Mouse (Mus musculus) CH12.LX (cell line): ENCODE data around the gene Lman1l. TPM values are rescaled to one million over a fixed set of nuclear protein-coding genes. Genes with fewer than 3 reads are reported as not detected.

Source experiments
- DNase-seq: peaks from one replicate; pipeline ENCODE4 v3.0.0-alpha.2; 2013; ENCODE audit errors: extremely low read depth
- H3K27ac ChIP-seq: 2 replicates; pipeline ENCODE4 v1.5.1; 2012; ENCODE audit warnings: low read depth, mild to moderate bottlenecking, control low read depth, moderate library complexity; ENCODE audit not compliant: insufficient read depth
- H3K27me3 ChIP-seq: replicated peaks from 2 replicates; pipeline ENCODE3; 2012; ENCODE audit warnings: inconsistent platforms
- H3K36me3 ChIP-seq, 2 experiments: replicated peaks in 1 of 2; 2 replicates each; pipeline versions ENCODE3 to v1.6.1; 2012; ENCODE audit warnings: inconsistent platforms in 1 of 2, low read length in 1 of 2, mild to moderate bottlenecking in 1 of 2, mixed read lengths in 1 of 2, moderate library complexity in 1 of 2; ENCODE audit not compliant: control insufficient read depth in 1 of 2, insufficient read depth in 1 of 2
- H3K4me1 ChIP-seq, 2 experiments: 2 replicates each; pipeline ENCODE4 v1.6.1; 2012; ENCODE audit warnings: inconsistent platforms in 1 of 2, moderate library complexity in 1 of 2; ENCODE audit not compliant: insufficient read depth in 2 of 2, control insufficient read depth in 1 of 2
- H3K4me2 ChIP-seq: 2 replicates; pipeline ENCODE4 v1.6.1; 2012; ENCODE audit warnings: low read depth, mild to moderate bottlenecking, control low read depth; ENCODE audit not compliant: poor library complexity, insufficient read depth, severe bottlenecking
- H3K4me3 ChIP-seq, 3 experiments: fragments of 150-350 bp in 1 of 3; sonication (generic) in 1 of 3; replicated peaks in 1 of 3; 2 replicates each; pipeline versions ENCODE3 to v1.5.1; 2011 to 2012; ENCODE audit warnings: low read depth in 2 of 3, low read length in 2 of 3, mild to moderate bottlenecking in 2 of 3, moderate library complexity in 2 of 3, control low read depth in 1 of 3, improper control_type of control experiment in 1 of 3, inconsistent platforms in 1 of 3, mixed read lengths in 1 of 3; ENCODE audit not compliant: poor library complexity in 1 of 3
- H3K79me2 ChIP-seq: replicated peaks from 2 replicates; pipeline ENCODE4 v1.6.1; 2012; ENCODE audit warnings: mild to moderate bottlenecking, moderate library complexity; ENCODE audit not compliant: control insufficient read depth, poor library complexity, insufficient read depth, severe bottlenecking; ENCODE audit errors: extremely low read depth
- H3K9ac ChIP-seq: 2 replicates; pipeline ENCODE4 v1.6.1; 2012; ENCODE audit warnings: low read depth, mild to moderate bottlenecking, control low read depth, moderate library complexity; ENCODE audit not compliant: insufficient read depth
- H3K9me3 ChIP-seq: replicated peaks from 2 replicates; pipeline ENCODE3; 2012; ENCODE audit warnings: low read length, inconsistent platforms, mixed read lengths
- BHLHE40 ChIP-seq: IDR thresholded peaks from 2 replicates; pipeline ENCODE4 v1.6.1; 2011; ENCODE audit warnings: mild to moderate bottlenecking, low read depth, low read length, improper control_type of control experiment
- CHD1 ChIP-seq: IDR thresholded peaks from 2 replicates; pipeline ENCODE4 v1.6.1; 2012; ENCODE audit warnings: low read depth, low read length, improper control_type of control experiment, inconsistent platforms
- CHD2 ChIP-seq: IDR thresholded peaks from 2 replicates; pipeline ENCODE4 v1.6.1; 2011; ENCODE audit warnings: low read length, improper control_type of control experiment
- CTCF ChIP-seq, 2 experiments: IDR thresholded peaks in 1 of 2; conservative IDR thresholded peaks in 1 of 2; 2 replicates each; pipeline ENCODE4 v1.5.1; 2011 to 2012; ENCODE audit warnings: low read depth in 2 of 2, low read length in 2 of 2, improper control_type of control experiment in 1 of 2, inconsistent platforms in 1 of 2, mild to moderate bottlenecking in 1 of 2, moderate library complexity in 1 of 2
- E2F4 ChIP-seq: IDR thresholded peaks from 2 replicates; pipeline ENCODE4 v1.6.1; 2011; ENCODE audit warnings: low read depth, low read length, improper control_type of control experiment; ENCODE audit not compliant: insufficient replicate concordance
- ELF1 ChIP-seq: IDR thresholded peaks from 2 replicates; pipeline ENCODE4 v1.6.1; 2014; ENCODE audit warnings: low read depth, mild to moderate bottlenecking, inconsistent platforms, low read length, improper control_type of control experiment
- EP300 ChIP-seq: IDR thresholded peaks from 2 replicates; pipeline ENCODE4 v1.6.1; 2011; ENCODE audit warnings: low read length, improper control_type of control experiment
- ETS1 ChIP-seq: conservative IDR thresholded peaks from 2 replicates; pipeline ENCODE4 v1.6.1; 2012; ENCODE audit warnings: low read depth, mild to moderate bottlenecking, inconsistent platforms, low read length, improper control_type of control experiment, moderate library complexity
- GABPA ChIP-seq: IDR thresholded peaks from 2 replicates; pipeline ENCODE4 v1.6.1; 2012; ENCODE audit warnings: low read depth, low read length, improper control_type of control experiment, inconsistent platforms; ENCODE audit not compliant: insufficient replicate concordance
- HCFC1 ChIP-seq: IDR thresholded peaks from 2 replicates; pipeline ENCODE4 v1.6.1; 2012; ENCODE audit warnings: low read depth, mild to moderate bottlenecking, inconsistent platforms, low read length, improper control_type of control experiment
- IRF4 ChIP-seq: IDR thresholded peaks from 2 replicates; pipeline ENCODE4 v1.6.1; 2014; ENCODE audit warnings: low read depth, mild to moderate bottlenecking, inconsistent platforms, low read length, improper control_type of control experiment
- JUN ChIP-seq: IDR thresholded peaks from 2 replicates; pipeline ENCODE4 v1.6.1; 2011; ENCODE audit warnings: low read depth, mild to moderate bottlenecking, low read length, improper control_type of control experiment, moderate library complexity; ENCODE audit not compliant: insufficient read depth
- JUND ChIP-seq: conservative IDR thresholded peaks from 2 replicates; pipeline ENCODE4 v1.6.1; 2011; ENCODE audit warnings: low read depth, low read length, improper control_type of control experiment
- KAT2A ChIP-seq: IDR thresholded peaks from 2 replicates; pipeline ENCODE4 v1.6.1; 2012; ENCODE audit warnings: low read length, improper control_type of control experiment, inconsistent platforms; ENCODE audit not compliant: insufficient replicate concordance
- MAFK ChIP-seq: IDR thresholded peaks from 2 replicates; pipeline ENCODE4 v1.6.1; 2011; ENCODE audit warnings: low read length, improper control_type of control experiment; ENCODE audit not compliant: insufficient replicate concordance
- MAX ChIP-seq: IDR thresholded peaks from 2 replicates; pipeline ENCODE4 v1.6.1; 2011; ENCODE audit warnings: low read length, improper control_type of control experiment
- MAZ ChIP-seq: IDR thresholded peaks from 2 replicates; pipeline ENCODE4 v1.6.1; 2012; ENCODE audit warnings: low read depth, mild to moderate bottlenecking, inconsistent platforms, low read length, improper control_type of control experiment, moderate library complexity
- MEF2A ChIP-seq: IDR thresholded peaks from 2 replicates; pipeline ENCODE4 v1.6.1; 2014; ENCODE audit warnings: low read depth, mild to moderate bottlenecking, inconsistent platforms, low read length, improper control_type of control experiment, borderline replicate concordance
- MXI1 ChIP-seq: IDR thresholded peaks from 2 replicates; pipeline ENCODE4 v1.6.1; 2011; ENCODE audit warnings: mild to moderate bottlenecking, low read depth, low read length, improper control_type of control experiment
- MYC ChIP-seq: IDR thresholded peaks from 2 replicates; pipeline ENCODE4 v1.6.1; 2011; ENCODE audit warnings: low read depth, mild to moderate bottlenecking, improper control_type of control experiment, low read length
- NELFE ChIP-seq: IDR thresholded peaks from 2 replicates; pipeline ENCODE4 v1.6.1; 2011; ENCODE audit warnings: low read depth, low read length, improper control_type of control experiment
- NRF1 ChIP-seq: IDR thresholded peaks from 2 replicates; pipeline ENCODE4 v1.6.1; 2014; ENCODE audit warnings: low read depth, mild to moderate bottlenecking, inconsistent platforms, low read length, improper control_type of control experiment, moderate library complexity
- PAX5 ChIP-seq: IDR thresholded peaks from 2 replicates; pipeline ENCODE4 v1.6.1; 2012; ENCODE audit warnings: low read length, inconsistent platforms, mixed read lengths
- POLR2A ChIP-seq: IDR thresholded peaks from 2 replicates; pipeline ENCODE4 v1.6.1; 2011; ENCODE audit warnings: low read depth, mild to moderate bottlenecking, improper control_type of control experiment, low read length
- POLR2AphosphoS2 ChIP-seq: IDR thresholded peaks from 2 replicates; pipeline ENCODE4 v1.6.1; 2011; ENCODE audit warnings: low read depth, low read length, improper control_type of control experiment
- RAD21 ChIP-seq: IDR thresholded peaks from 2 replicates; pipeline ENCODE4 v1.6.1; 2011; ENCODE audit warnings: low read depth, mild to moderate bottlenecking, low read length, improper control_type of control experiment, moderate library complexity
- RCOR1 ChIP-seq: conservative IDR thresholded peaks from 2 replicates; pipeline ENCODE4 v1.6.1; 2012; ENCODE audit warnings: low read depth, mild to moderate bottlenecking, inconsistent platforms, low read length, improper control_type of control experiment
- SIN3A ChIP-seq: IDR thresholded peaks from 2 replicates; pipeline ENCODE4 v1.6.1; 2012; ENCODE audit warnings: low read length, improper control_type of control experiment, inconsistent platforms
- SMC3 ChIP-seq: IDR thresholded peaks from 2 replicates; pipeline ENCODE4 v1.6.1; 2011; ENCODE audit warnings: low read depth, low read length, improper control_type of control experiment
- TBP ChIP-seq: conservative IDR thresholded peaks from 2 replicates; pipeline ENCODE4 v1.6.1; 2011; ENCODE audit warnings: low read depth, low read length, improper control_type of control experiment
- TCF12 ChIP-seq: IDR thresholded peaks from 2 replicates; pipeline ENCODE4 v1.6.1; 2014; ENCODE audit warnings: low read depth, mild to moderate bottlenecking, inconsistent platforms, low read length, improper control_type of control experiment
- UBTF ChIP-seq: IDR thresholded peaks from 2 replicates; pipeline ENCODE4 v1.6.1; 2012; ENCODE audit warnings: low read depth, mild to moderate bottlenecking, inconsistent platforms, low read length, improper control_type of control experiment, moderate library complexity
- USF1 ChIP-seq: IDR thresholded peaks from 2 replicates; pipeline ENCODE4 v1.6.1; 2014; ENCODE audit warnings: low read depth, mild to moderate bottlenecking, inconsistent platforms, low read length, improper control_type of control experiment
- USF2 ChIP-seq: conservative IDR thresholded peaks from 2 replicates; pipeline ENCODE4 v1.6.1; 2011; ENCODE audit warnings: low read depth, low read length, improper control_type of control experiment
- ZC3H11A ChIP-seq: IDR thresholded peaks from 2 replicates; pipeline ENCODE4 v1.6.1; 2012; ENCODE audit warnings: low read depth, mild to moderate bottlenecking, inconsistent platforms, low read length, improper control_type of control experiment
- ZKSCAN1 ChIP-seq: IDR thresholded peaks from 2 replicates; pipeline ENCODE4 v1.6.1; 2012; ENCODE audit warnings: low read depth, inconsistent platforms, low read length, improper control_type of control experiment, borderline replicate concordance
- ZMIZ1 ChIP-seq: IDR thresholded peaks from 2 replicates; pipeline ENCODE4 v1.6.1; 2012; ENCODE audit warnings: low read depth, mild to moderate bottlenecking, inconsistent platforms, low read length, improper control_type of control experiment
- ZNF384 ChIP-seq: IDR thresholded peaks from 2 replicates; pipeline ENCODE4 v1.6.1; 2012; ENCODE audit warnings: low read depth, low read length, improper control_type of control experiment, inconsistent platforms
- dilution Hi-C: fragments of 300-500 bp; cut with MboI; formaldehyde crosslinking; loops from 2 replicates; pipeline ENCODE4 v1.14.3; 2020; ENCODE audit warnings: low sequenced_read_pairs; ENCODE audit not compliant: extremely low pct_unique_long_range_greater_than_20kb, extremely low pct_ligation_motif_present
- in situ Hi-C: fragments of 300-500 bp; cut with MboI; formaldehyde crosslinking; loops from 3 replicates; pipeline ENCODE4 v1.14.3; 2019; ENCODE audit warnings: low sequenced_read_pairs, low pct_ligation_motif_present, low pct_unique_long_range_greater_than_20kb, mixed read lengths
- polyA plus RNA-seq: library from polyadenylated mRNA; unstranded; fragments of >175 nt; gene quantifications from 2 replicates; pipeline ENCODE4 v1.2.1, GENCODE M21; 2012; ENCODE audit warnings: low read depth; ENCODE audit not compliant: insufficient read length
- total RNA-seq, 2 experiments: library from RNA; depleted of rRNA; stranded (reverse); fragments of 300-350 nt in 1 of 2; fragments of >200 nt in 1 of 2; gene quantifications; 2 replicates each; pipeline ENCODE4 v1.2.3; 2012 to 2014

The Lman1l gene
- total and polyA plus RNA-seq, 3 experiments = 0.19 TPM; not detected in 2

GRCm38 (mm10) chr9:57559568-57559967 is 61.0 kb downstream of the Lman1l start:
- Histone ChIP-seq H3K27me3 (no peaks in the 10 kb centered on the region), H3K9ac (no peak overlapping the region), H3K4me2 (peak overlapping the region; percentile 11; the same call in 1 of the 2 replicates), H3K79me2 (peaks cover 34% of the 10 kb centered on the region), H3K36me3 (no peaks in the 10 kb centered on the region), H3K4me1 (peaks cover 11 to 62% of the 10 kb centered on the region in 2 experiments), H3K27ac (no peak overlapping the region), H3K4me3 (no peak overlapping the region)
- no peak for DNase-seq
- dilution Hi-C loops = no loop called here
- in situ Hi-C loops = no loop called here
- TF ChIP-seq MAFK = no peak
- no peak for TF ChIP-seq USF1
- no peak for TF ChIP-seq NELFE
- TF ChIP-seq SIN3A = peak; percentile 27; the same call in 1 of the 2 replicates
- TF ChIP-seq GABPA = no peak
- 0 out of 2 replicates have a peak, but pooled peaks have one; percentile 34 for TF ChIP-seq MYC
- TF ChIP-seq CTCF (conservative IDR thresholded peaks at IDR 0.05 in 1 of 2, IDR thresholded peaks at IDR 0.05 in 1 of 2; ENCODE audit: low read depth in 2 of 2, low read length in 2 of 2) = no peak
- no peak for TF ChIP-seq ETS1
- no peak for TF ChIP-seq UBTF
- no peak for TF ChIP-seq TBP
- 0 out of 2 replicates have a peak, but pooled peaks have one; percentile 24 for TF ChIP-seq MEF2A
- peak; percentile 27; the same call in 1 of the 2 replicates for TF ChIP-seq JUN
- TF ChIP-seq HCFC1 = no peak
- TF ChIP-seq ZMIZ1 = no peak
- TF ChIP-seq CHD2 = no peak
- TF ChIP-seq MXI1 = no peak
- TF ChIP-seq JUND = no peak
- no peak for TF ChIP-seq SMC3
- peak; percentile 38; the same call in 1 of the 2 replicates for TF ChIP-seq IRF4
- TF ChIP-seq ZKSCAN1 = no peak
- TF ChIP-seq NRF1 = no peak
- no peak for TF ChIP-seq KAT2A
- no peak for TF ChIP-seq E2F4
- TF ChIP-seq RCOR1 = no peak
- no peak for TF ChIP-seq ELF1
- no peak for TF ChIP-seq RAD21
- TF ChIP-seq TCF12 = no peak
- no peak for TF ChIP-seq POLR2A
- peak; percentile 59 for TF ChIP-seq BHLHE40
- TF ChIP-seq ZNF384 = peak; percentile 90
- TF ChIP-seq EP300 = peak; percentile 10; the same call in 1 of the 2 replicates
- no peak for TF ChIP-seq MAZ
- TF ChIP-seq ZC3H11A = no peak
- 0 out of 2 replicates have a peak, but pooled peaks have one; percentile 47 for TF ChIP-seq MAX
- no peak for TF ChIP-seq USF2
- no peak for TF ChIP-seq POLR2AphosphoS2
- TF ChIP-seq PAX5 = no peak
- TF ChIP-seq CHD1 = no peak
- TF ChIP-seq, all 38 proteins: peak for 9
- no peaks in the 10 kb centered on the region for H3K9me3 ChIP-seq
